Mouse (Mus musculus) erythroid progenitor cell, adult 5-6 weeks (primary cell): Measurements from ENCODE around the gene Zfp455. TPM values are rescaled to one million over a fixed set of nuclear protein-coding genes. Genes with fewer than 3 reads are reported as not detected.
A peak's percentile ranks its signal among the peaks of the same experiment; 100 is the strongest.

Experiments used
- ATAC-seq: replicated peaks from 2 replicates; pipeline ENCODE4 v1.8.0; 2016; ENCODE audit warnings: moderate number of reproducible peaks, mild to moderate bottlenecking, moderate TSS enrichment, inconsistent platforms; ENCODE audit not compliant: poor library complexity, low FRiP score, severe bottlenecking
- total RNA-seq, 2 experiments: library from RNA; stranded (forward) in 1 of 2; stranded (reverse) in 1 of 2; fragments of 150-400 nt in 1 of 2; fragments of 186-747, 209-891 nt in 1 of 2; gene quantifications; 2 replicates each; pipeline versions ENCODE4 v1.2.3 to v1.2.4; 2015 to 2017; ENCODE audit warnings: low replicate concordance in 2 of 2

Zfp455 gene
- total RNA-seq (2015; ENCODE audit: low replicate concordance) (4.6 TPM in 1 of 2 replicates, not detected in the other), total RNA-seq (2017; ENCODE audit: low replicate concordance) (0.90 and 1.3 TPM in 2 replicates)

DNA sequence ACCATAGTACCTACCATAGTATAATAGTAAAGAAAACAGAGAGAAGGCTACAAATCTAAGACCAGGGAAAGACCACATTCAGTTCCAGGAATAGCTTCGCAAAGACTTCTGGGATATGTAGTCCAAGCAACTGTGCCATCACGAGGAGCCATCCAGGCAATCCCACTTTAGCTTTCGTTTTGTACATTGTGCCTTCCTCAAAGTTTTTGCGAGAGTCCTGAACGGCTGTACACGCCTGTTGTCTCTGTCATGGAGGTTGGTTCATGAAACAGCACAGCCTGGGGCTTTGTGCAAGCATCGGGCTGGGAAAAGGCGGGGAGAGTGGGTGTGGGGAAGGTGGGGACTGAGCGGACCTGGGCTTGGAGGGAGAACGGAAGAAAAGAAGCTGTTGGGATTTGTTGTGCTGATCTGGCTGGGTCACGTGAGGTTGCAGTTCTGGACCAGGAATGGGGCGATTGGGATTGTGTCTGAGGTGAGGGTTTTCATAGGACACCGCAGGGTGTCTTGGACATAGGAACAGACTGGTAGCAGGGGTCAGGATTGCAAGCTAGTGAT is at the start of gene Zfp455:
Zfp455 (plus strand) TSS at position 167 of the 555 bp plus-strand sequence.
- no peak; the same call in 1 of the 2 replicates for ATAC-seq

DNA sequence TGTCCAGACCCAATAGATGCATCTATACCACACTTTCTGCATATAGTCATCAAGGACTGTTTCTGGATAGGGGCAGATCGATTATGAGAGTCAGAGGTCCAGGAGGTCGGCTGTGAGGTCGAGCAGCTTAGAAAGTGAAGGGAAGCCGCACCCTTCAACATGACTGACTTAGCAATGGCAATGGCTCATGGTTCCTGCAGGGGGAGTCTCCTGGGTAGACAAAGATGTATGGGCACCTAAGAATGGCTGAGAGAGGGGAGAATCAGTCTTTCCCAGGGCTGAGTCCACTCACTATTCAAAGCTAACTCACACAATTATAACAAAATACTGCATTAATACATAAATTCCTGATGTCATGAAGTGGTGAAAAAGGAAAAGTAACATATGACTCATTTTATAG is 28.2 kb upstream of the Zfp455 start:
- 0 out of 2 replicates have a peak, but pooled peaks have one; percentile 30 for ATAC-seq

DNA sequence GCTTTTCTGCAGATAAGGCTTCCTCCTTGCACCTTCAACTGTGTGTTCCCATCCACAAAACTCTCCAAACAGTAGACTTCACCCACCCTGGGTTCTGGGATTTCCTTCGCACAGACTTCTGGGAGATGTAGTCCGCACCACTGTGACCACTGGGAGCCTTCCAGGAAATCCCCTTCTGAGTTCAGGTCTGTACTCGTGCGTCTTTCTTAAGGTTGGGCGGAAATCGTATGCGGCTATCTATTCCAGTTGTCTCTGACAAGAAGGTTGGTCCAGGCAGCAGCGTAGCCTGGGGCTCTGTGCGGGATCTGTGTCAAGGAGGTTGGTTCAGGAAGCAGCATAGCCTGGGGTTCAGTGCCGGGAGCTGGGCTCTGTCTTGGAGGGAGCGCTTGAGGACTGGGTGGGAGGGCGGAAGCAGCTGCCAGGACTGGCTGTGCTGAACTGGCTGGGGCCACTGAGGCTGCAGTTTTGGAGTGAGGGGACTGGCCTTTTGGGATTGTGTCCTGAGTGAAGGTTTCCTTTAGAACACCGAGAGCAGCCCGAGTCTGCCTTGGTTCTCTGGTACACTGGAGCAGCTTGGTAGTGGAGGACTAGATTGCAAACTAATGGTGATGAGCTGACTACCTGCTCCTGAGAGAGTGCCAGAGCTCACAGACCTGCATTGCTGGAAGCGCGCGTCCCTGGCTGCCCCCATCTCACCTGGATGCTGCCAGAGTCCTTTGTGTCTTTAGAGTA is 21.1 kb upstream of the Zfp455 start, which contains the start of gene Rsl1:
Rsl1 (plus strand) TSS at position 192 of the 732 bp plus-strand sequence.
- ATAC-seq = peak; percentile 57; the same call in 1 of the 2 replicates

DNA sequence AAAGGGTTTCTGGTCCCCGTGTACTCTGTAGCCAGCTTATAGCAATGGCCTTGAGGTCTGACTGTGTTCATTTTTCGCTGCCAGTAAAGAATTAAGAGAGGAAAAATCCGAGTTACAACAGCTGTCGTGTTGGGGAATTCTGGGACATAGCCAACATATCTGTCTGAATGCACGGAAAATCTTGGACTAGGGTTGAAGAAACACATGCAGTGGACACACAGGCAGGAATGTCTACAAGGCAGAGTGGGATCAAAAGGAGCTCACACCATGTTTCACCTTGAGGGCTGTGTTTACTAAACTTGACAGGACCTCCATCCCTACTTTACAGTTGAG is 20.6 kb upstream of the Zfp455 start:
- no peak for ATAC-seq

DNA sequence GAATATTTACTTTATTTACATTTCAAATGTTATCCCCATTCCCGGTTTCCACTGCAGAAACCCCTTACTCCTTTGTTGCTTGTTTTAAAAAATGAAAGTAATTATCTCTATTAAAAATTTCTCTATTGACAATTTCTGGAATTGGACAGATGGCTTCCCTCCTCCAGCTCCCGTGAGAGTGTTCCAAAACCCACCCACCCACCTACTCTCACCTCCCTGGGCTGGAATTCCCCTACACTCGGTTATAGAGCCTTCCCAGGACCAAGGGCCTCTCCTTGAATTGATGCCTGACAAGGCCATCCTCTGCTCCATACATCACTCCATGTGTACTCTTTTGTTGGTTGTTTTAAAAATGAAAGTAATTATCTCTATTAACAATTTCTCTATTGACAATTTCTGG is 7.3 kb downstream of the Zfp455 start:
- no peak for ATAC-seq

DNA sequence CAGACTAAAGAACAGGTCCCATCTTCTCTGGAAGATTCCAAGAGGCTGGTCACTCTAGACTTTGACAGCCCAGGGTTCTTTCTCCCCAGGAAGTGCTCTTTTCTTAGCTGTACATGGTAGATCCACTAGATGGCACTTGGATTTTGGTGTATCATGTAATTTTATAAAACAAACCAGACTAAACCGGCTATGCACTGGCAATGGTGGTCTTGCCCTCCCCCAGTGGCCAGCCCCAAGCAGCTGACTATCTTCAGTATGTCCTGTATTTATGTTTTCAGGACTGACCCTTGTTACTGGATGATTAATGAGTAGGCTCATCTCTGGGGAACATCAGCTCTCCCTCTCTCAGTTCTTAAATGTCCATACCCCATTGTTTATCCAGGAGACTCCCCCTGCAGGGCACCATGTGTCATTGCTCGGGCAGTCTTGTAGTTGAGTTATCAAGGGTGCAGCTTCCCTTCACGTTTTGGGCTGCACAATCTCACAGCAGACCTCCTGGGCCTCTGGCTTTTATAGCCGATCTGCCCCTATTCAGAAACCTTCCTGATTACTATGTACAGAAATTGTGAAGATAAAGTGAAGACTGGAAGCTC is 19.8 kb downstream of the Zfp455 start:
- no peak for ATAC-seq

Other genes with a start within 250 kb of the Zfp455 start
- gene Zfp712, start 133.3 kb upstream of the Zfp455 start, total RNA-seq (2015; ENCODE audit: low replicate concordance) = 1.1 and 3.4 TPM in 2 replicates
- gene Zfp712, start 133.3 kb upstream of the Zfp455 start, total RNA-seq (2017; ENCODE audit: low replicate concordance) = 0.98 and 1.3 TPM in 2 replicates
- gene Zfp708, start 96.5 kb upstream of the Zfp455 start, total RNA-seq (2015; ENCODE audit: low replicate concordance) = 4.2 TPM in 1 of 2 replicates, not detected in the other
- gene Zfp708, start 96.5 kb upstream of the Zfp455 start, total RNA-seq (2017; ENCODE audit: low replicate concordance) = 1.2 and 2.1 TPM in 2 replicates
- not detected in 2 replicates for gene Gm28557, start 85.9 kb upstream of the Zfp455 start, total RNA-seq (2015; ENCODE audit: low replicate concordance)
- 0.83 TPM in 1 of 2 replicates, not detected in the other for gene Gm28557, start 85.9 kb upstream of the Zfp455 start, total RNA-seq (2017; ENCODE audit: low replicate concordance)
- not detected in 2 replicates for gene Rslcan18, start 78.2 kb upstream of the Zfp455 start, total RNA-seq (2015; ENCODE audit: low replicate concordance)
- gene Rslcan18, start 78.2 kb upstream of the Zfp455 start, total RNA-seq (2017; ENCODE audit: low replicate concordance) = 0.08 and 1.3 TPM in 2 replicates
- gene Zfp759, start 72.8 kb upstream of the Zfp455 start, total RNA-seq (2015; ENCODE audit: low replicate concordance) = 1.1 TPM in 1 of 2 replicates, not detected in the other
- gene Zfp759, start 72.8 kb upstream of the Zfp455 start, total RNA-seq (2017; ENCODE audit: low replicate concordance) = 0.51 and 2.9 TPM in 2 replicates
- 3.2 and 5.0 TPM in 2 replicates for gene Rsl1, start 21.3 kb upstream of the Zfp455 start, total RNA-seq (2015; ENCODE audit: low replicate concordance)
- gene Rsl1, start 21.3 kb upstream of the Zfp455 start, total RNA-seq (2017; ENCODE audit: low replicate concordance) = 2.2 TPM in 1 of 2 replicates, not detected in the other
- 0.36 and 0.42 TPM in 2 replicates for gene Zfp458, start 84.0 kb downstream of the Zfp455 start, total RNA-seq (2015; ENCODE audit: low replicate concordance)
- gene Zfp458, start 84.0 kb downstream of the Zfp455 start, total RNA-seq (2017; ENCODE audit: low replicate concordance) = 0.38 and 0.77 TPM in 2 replicates
- not detected in 2 replicates for gene Zfp457, start 112.0 kb downstream of the Zfp455 start, total RNA-seq (2015; ENCODE audit: low replicate concordance)
- 1.4 TPM in 1 of 2 replicates, not detected in the other for gene Zfp457, start 112.0 kb downstream of the Zfp455 start, total RNA-seq (2017; ENCODE audit: low replicate concordance)
- gene Zfp595, start 138.1 kb downstream of the Zfp455 start, total RNA-seq (2015; ENCODE audit: low replicate concordance) = 3.4 and 6.5 TPM in 2 replicates
- gene Zfp595, start 138.1 kb downstream of the Zfp455 start, total RNA-seq (2017; ENCODE audit: low replicate concordance) = 4.2 and 4.6 TPM in 2 replicates
- 11.7 TPM in 1 of 2 replicates, not detected in the other for gene Gm28044, start 166.0 kb downstream of the Zfp455 start, total RNA-seq (2015; ENCODE audit: low replicate concordance)
- gene Gm28044, start 166.0 kb downstream of the Zfp455 start, total RNA-seq (2017; ENCODE audit: low replicate concordance) = not detected in 2 replicates
- gene Zfp953, start 166.1 kb downstream of the Zfp455 start, total RNA-seq (2015; ENCODE audit: low replicate concordance) = 0.84 and 4.7 TPM in 2 replicates
- gene Zfp953, start 166.1 kb downstream of the Zfp455 start, total RNA-seq (2017; ENCODE audit: low replicate concordance) = 4.5 and 5.8 TPM in 2 replicates
- gene Gm28041, start 181.2 kb downstream of the Zfp455 start, total RNA-seq (2015; ENCODE audit: low replicate concordance) = not detected in 2 replicates
- gene Gm28041, start 181.2 kb downstream of the Zfp455 start, total RNA-seq (2017; ENCODE audit: low replicate concordance) = not detected in 2 replicates
- 1.4 TPM in 1 of 2 replicates, not detected in the other for gene Zfp456, start 181.3 kb downstream of the Zfp455 start, total RNA-seq (2015; ENCODE audit: low replicate concordance)
- gene Zfp456, start 181.3 kb downstream of the Zfp455 start, total RNA-seq (2017; ENCODE audit: low replicate concordance) = 4.7 TPM in 1 of 2 replicates, not detected in the other
- not detected in 2 replicates for gene Zfp429, start 205.3 kb downstream of the Zfp455 start, total RNA-seq (2015; ENCODE audit: low replicate concordance)
- gene Zfp429, start 205.3 kb downstream of the Zfp455 start, total RNA-seq (2017; ENCODE audit: low replicate concordance) = 4.0 TPM in 1 of 2 replicates, not detected in the other
- gene Zfp459, start 226.9 kb downstream of the Zfp455 start, total RNA-seq (2015; ENCODE audit: low replicate concordance) = not detected in 2 replicates
- 0.13 TPM in 1 of 2 replicates, not detected in the other for gene Zfp459, start 226.9 kb downstream of the Zfp455 start, total RNA-seq (2017; ENCODE audit: low replicate concordance)